Mouse (Mus musculus) liver, adult 2 months (tissue): ENCODE data around the gene Amh.

Experiments used
- CTCF ChIP-seq: fragments of 200-500 bp; IDR thresholded peaks from 2 replicates; pipeline ENCODE4 v1.5.1; 2011; ENCODE audit warnings: low read depth, low read length, control low read depth
- POLR2A ChIP-seq: fragments of 200-500 bp; IDR thresholded peaks from 2 replicates; pipeline ENCODE4 v1.6.1; 2011; ENCODE audit warnings: low read length, control low read depth; ENCODE audit not compliant: insufficient read depth; ENCODE audit errors: extremely low read depth

- TF ChIP-seq POLR2A (no peak), CTCF (no peak)
Observed at GRCm38 (mm10) chr10:80758651-80759050, 46.4 kb upstream of the Amh start.
